Mouse (Mus musculus) stomach, postnatal 0 days (tissue): ENCODE measurements around the gene Gpat2.

ENCODE experiments used
- CTCF ChIP-seq: IDR thresholded peaks from 2 replicates; pipeline ENCODE4 v1.5.1; 2016; ENCODE audit warnings: antibody characterized with exemption, low read depth, mild to moderate bottlenecking, moderate library complexity
- EP300 ChIP-seq: optimal IDR thresholded peaks from 2 replicates; pipeline ENCODE3; 2016; ENCODE audit warnings: antibody characterized with exemption

GRCm38 (mm10) chr2:127424977-127425376 is at the start of gene Gpat2:
- TF ChIP-seq CTCF, result no peak
- TF ChIP-seq EP300, result no peak
